Mouse (Mus musculus) lung, embryonic 16.5 days (tissue): Measurements from ENCODE around the gene Slc25a5. TPM values are rescaled to one million over a fixed set of nuclear protein-coding genes. Genes with fewer than 3 reads are reported as not detected.
A peak's percentile ranks its signal among the peaks of the same experiment; 100 is the strongest.

ENCODE experiments used
- ATAC-seq: fragments of 200-750 bp; cut with Nextera tagmentation; 2 replicates; pipeline ENCODE4 v1.8.0; 2017; ENCODE audit warnings: low read depth, mild to moderate bottlenecking, moderate library complexity
- H3K27ac ChIP-seq: fragments of 300-500 bp; sonication (generic); 2 replicates; pipeline ENCODE4 v1.5.1; 2014; ENCODE audit warnings: mild to moderate bottlenecking, control low read depth, low read length
- H3K27me3 ChIP-seq: fragments of 300-500 bp; sonication (generic); 2 replicates; pipeline ENCODE4 v1.6.1; 2014; ENCODE audit warnings: low read depth, low read length, mixed read lengths; ENCODE audit not compliant: control insufficient read depth, insufficient read depth
- H3K36me3 ChIP-seq: fragments of 300-500 bp; sonication (generic); 2 replicates; pipeline ENCODE4 v1.6.1; 2014; ENCODE audit warnings: low read length; ENCODE audit not compliant: control insufficient read depth, insufficient read depth
- H3K4me1 ChIP-seq: fragments of 300-500 bp; sonication (generic); replicated peaks from 2 replicates; pipeline ENCODE4 v1.6.1; 2014; ENCODE audit warnings: low read length, mixed read lengths; ENCODE audit not compliant: control insufficient read depth, insufficient read depth
- H3K4me2 ChIP-seq: fragments of 300-500 bp; sonication (generic); 2 replicates; pipeline ENCODE4 v1.6.1; 2014; ENCODE audit warnings: low read depth, low read length, control low read depth
- H3K4me3 ChIP-seq: fragments of 300-500 bp; sonication (generic); 2 replicates; pipeline ENCODE4 v1.5.1; 2014; ENCODE audit warnings: mild to moderate bottlenecking, low read length, control low read depth
- H3K9ac ChIP-seq: fragments of 300-500 bp; sonication (generic); 2 replicates; pipeline ENCODE4 v1.6.1; 2014; ENCODE audit warnings: low read length, control low read depth
- H3K9me3 ChIP-seq: fragments of 300-500 bp; sonication (generic); 2 replicates; pipeline ENCODE4 v1.6.1; 2016; ENCODE audit warnings: low read length; ENCODE audit not compliant: control insufficient read depth
- WGBS: fragments of 180-500 bp; shearing (Covaris S2); extraction: QIAGEN DNeasy Blood & Tissue Kit; methylation state at CpG from one replicate; pipeline ENCODE4 v1.1.7; 2014; 5-methylcytosine and 5-hydroxymethylcytosine counted together
- polyA plus RNA-seq: library from polyadenylated mRNA; unstranded; fragments of >200 nt; fragmentation: Nextera tagmentation; extraction: Ambion mirVana; gene quantifications from 2 replicates; pipeline ENCODE4 v1.2.1, GENCODE M21; 2015

The Slc25a5 gene
- polyA plus RNA-seq, 1 experiment from 2014 or later: 576 TPM

- Histone ChIP-seq H3K27me3 (no peaks in the 10 kb centered on the region), H3K4me2 (no peak overlapping the region), H3K27ac (no peak overlapping the region), H3K36me3 (no peaks in the 10 kb centered on the region), H3K4me3 (no peak overlapping the region), H3K4me1 (no peaks in the 10 kb centered on the region), H3K9me3 (no peaks in the 10 kb centered on the region), H3K9ac (no peak overlapping the region)
- no peak for ATAC-seq
- WGBS: 38% methylated on average over 2 of the region's 2 CpGs
Measured at GRCm38 (mm10) chrX:36825032-36825431, 29.6 kb downstream of the Slc25a5 start.

DNA sequence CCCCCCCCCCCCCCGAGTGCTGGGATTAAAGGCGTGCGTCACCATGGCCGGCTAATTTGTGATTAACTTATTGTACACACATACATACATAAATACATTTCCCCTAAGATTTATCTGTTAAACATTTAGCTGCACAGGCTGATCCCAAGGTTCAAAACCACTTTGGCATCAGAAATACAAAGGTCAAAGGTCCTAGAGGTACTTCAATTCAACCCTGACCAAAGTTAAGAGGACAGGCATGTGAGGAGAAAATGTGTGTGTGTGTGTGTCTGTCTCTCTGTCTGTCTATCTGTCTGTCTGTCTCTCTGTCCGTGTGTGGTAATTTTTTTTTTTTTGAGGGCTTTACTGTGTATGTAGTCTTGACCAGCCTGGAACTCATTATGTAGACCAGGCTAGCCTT is 31.4 kb downstream of the Slc25a5 start:
- WGBS: 87% methylated on average over 4 of the region's 5 CpGs
- Histone ChIP-seq H3K9ac (no peak overlapping the region), H3K4me3 (no peak overlapping the region), H3K27ac (no peak overlapping the region), H3K4me2 (no peak overlapping the region), H3K4me1 (no peaks in the 10 kb centered on the region), H3K9me3 (no peaks in the 10 kb centered on the region), H3K27me3 (no peaks in the 10 kb centered on the region), H3K36me3 (no peaks in the 10 kb centered on the region)
- no peak for ATAC-seq

DNA sequence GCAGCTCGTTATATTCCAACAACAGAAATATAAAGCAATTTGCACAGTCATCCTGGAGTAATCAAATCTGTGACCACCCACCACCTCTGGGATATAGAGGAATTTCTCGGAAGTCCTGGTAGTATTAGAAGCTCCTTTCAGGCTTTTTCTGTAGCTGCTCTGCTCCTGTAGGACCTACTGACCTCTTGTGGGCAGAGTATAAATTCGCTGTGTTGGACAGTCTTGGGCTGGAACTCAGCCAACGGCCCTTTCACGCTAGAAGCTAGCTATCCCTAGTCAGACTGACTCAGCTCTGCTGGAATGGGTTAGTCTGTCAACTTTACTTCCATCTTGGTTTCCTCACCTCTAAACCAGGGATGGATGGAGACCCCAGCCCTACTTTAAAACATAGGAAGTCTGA is 34.8 kb downstream of the Slc25a5 start:
- ATAC-seq: peak; percentile 56
- H3K27ac ChIP-seq: no peak overlapping the region

DNA sequence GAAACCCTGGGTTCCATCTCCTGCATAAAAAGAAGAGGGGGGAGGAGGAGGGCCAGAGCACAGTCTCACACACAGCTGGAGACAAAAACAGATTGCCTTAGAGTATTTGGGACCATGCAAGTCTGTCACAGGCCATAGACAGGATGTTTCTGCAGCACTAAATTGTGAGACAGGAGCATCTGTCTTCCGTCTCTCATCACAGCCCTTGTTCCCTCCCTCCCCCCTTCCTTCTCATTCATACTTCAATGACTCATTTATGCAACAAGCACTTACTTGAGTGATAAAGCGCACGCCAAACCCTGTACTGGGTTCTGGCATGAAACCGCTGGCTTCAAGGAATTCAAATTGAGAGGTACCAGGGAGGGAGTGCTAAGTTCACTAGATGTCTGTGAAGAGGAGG is 36.2 kb downstream of the Slc25a5 start:
- H3K4me3 ChIP-seq: no peak overlapping the region
- H3K9me3 ChIP-seq: no peaks in the 10 kb centered on the region
- H3K27me3 ChIP-seq: no peaks in the 10 kb centered on the region
- peak overlapping the region; percentile 31; the same call in 1 of the 2 replicates for H3K27ac ChIP-seq
- no peaks in the 10 kb centered on the region for H3K36me3 ChIP-seq
- 38% methylated on average over 4 of the region's 4 CpGs for WGBS
- ATAC-seq: peak; percentile 88
- no peak overlapping the region for H3K4me2 ChIP-seq
- no peaks in the 10 kb centered on the region for H3K4me1 ChIP-seq
- no peak overlapping the region for H3K9ac ChIP-seq

More for the DNA sequence above, 34.8 kb downstream of the Slc25a5 start:
- no peaks in the 10 kb centered on the region for H3K27me3 ChIP-seq
- no peaks in the 10 kb centered on the region for H3K4me1 ChIP-seq
- H3K9ac ChIP-seq: no peak overlapping the region
- H3K9me3 ChIP-seq: no peaks in the 10 kb centered on the region
- no peaks in the 10 kb centered on the region for H3K36me3 ChIP-seq
- 35% methylated on average over 5 of the region's 5 CpGs for WGBS
- H3K4me3 ChIP-seq: no peak overlapping the region
- no peak overlapping the region for H3K4me2 ChIP-seq

DNA sequence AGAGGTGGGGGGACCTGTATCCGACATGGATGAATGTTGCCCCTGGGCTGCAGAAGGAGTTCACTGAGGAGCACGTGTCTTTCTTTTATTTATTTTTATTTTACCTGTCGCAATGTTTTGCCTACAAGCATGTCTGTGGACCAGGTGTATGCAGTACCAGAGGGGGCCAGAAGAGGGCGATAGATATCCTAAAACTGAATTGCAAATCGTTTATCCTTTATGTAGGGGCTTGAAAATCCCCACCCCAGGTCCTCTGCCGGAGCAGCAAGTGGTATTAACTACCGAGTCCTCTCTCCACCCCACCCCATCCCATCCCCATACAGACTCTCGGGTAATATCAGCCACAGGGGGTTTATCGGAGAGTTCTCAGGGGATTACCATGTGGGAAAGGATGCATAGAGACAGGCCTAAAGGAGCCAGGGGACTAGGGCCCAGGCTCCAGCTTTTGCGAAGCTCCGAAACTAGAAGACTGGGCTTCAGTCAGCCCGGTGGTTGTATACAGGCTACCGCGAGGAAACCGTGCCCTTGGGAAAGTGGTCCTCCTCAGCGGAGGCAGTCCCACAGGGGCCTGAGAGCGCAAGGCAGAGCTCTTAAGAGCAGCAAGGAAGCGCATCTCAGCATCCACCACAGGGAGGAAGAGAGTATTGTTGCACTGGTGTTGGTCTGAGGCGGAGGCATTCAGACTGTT is 38.1 kb downstream of the Slc25a5 start:
- 0 out of 2 replicates have a peak, but pooled peaks have one; percentile 8 for ATAC-seq
- 26% methylated on average over 19 of the region's 19 CpGs for WGBS
- Histone ChIP-seq H3K36me3 (no peaks in the 10 kb centered on the region), H3K27ac (no peak overlapping the region), H3K9me3 (no peaks in the 10 kb centered on the region), H3K4me1 (no peaks in the 10 kb centered on the region), H3K4me2 (peak overlapping the region; percentile 44), H3K9ac (no peak overlapping the region; the same call in 1 of the 2 replicates), H3K27me3 (no peaks in the 10 kb centered on the region), H3K4me3 (peak overlapping the region; percentile 19; the same call in 1 of the 2 replicates)

DNA sequence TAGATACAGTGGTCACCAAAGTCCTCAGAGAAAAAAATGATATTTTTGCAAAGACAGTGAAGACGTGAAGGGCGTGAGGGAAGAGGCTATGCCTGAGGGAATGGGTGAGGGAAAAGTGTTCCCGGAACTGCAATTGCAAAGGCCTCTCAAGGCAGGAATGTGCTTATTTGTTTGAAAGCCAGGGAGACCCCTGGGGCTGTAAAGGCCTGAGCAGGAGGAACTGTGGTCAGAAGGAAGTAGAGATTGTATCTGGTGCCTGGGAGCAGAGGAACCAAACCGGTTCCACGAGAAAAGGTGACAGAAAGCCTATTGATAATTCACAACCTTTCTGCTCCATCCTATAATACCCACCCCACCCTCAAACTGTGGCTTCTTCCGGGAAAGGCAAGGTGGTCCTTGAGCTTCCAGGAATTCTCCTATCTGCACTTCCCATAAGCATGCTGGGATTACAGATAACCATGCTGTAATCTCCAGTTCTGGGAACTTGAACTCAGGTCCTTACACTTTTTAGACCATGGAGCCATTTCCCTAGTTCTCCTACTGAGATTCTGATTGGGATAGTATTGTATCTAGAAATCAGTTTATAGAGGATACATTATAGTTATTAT is 41.7 kb downstream of the Slc25a5 start:
- no peak overlapping the region for H3K4me3 ChIP-seq
- no peaks in the 10 kb centered on the region for H3K36me3 ChIP-seq

GRCm38 (mm10) chrX:36839391-36839790 is 43.9 kb downstream of the Slc25a5 start:
- H3K4me3 ChIP-seq: no peak overlapping the region
- H3K27me3 ChIP-seq: no peaks in the 10 kb centered on the region
- no peak overlapping the region for H3K4me2 ChIP-seq
- peak overlapping the region; percentile 49 for H3K27ac ChIP-seq
- peak; percentile 54 for ATAC-seq
- no peak overlapping the region for H3K9ac ChIP-seq
- H3K9me3 ChIP-seq: no peaks in the 10 kb centered on the region
- H3K4me1 ChIP-seq: no peaks in the 10 kb centered on the region
- WGBS: 59% methylated on average over 7 of the region's 7 CpGs
- no peaks in the 10 kb centered on the region for H3K36me3 ChIP-seq

More for the DNA sequence above, 41.7 kb downstream of the Slc25a5 start:
- ATAC-seq: no peak
- 46% methylated on average over 6 of the region's 6 CpGs for WGBS
- H3K4me1 ChIP-seq: no peaks in the 10 kb centered on the region
- H3K27ac ChIP-seq: no peak overlapping the region
- no peak overlapping the region for H3K4me2 ChIP-seq
- no peaks in the 10 kb centered on the region for H3K27me3 ChIP-seq
- H3K9me3 ChIP-seq: no peaks in the 10 kb centered on the region
- H3K9ac ChIP-seq: no peak overlapping the region

- Histone ChIP-seq H3K36me3 (no peaks in the 10 kb centered on the region), H3K4me1 (no peaks in the 10 kb centered on the region), H3K27ac (no peak overlapping the region), H3K27me3 (no peaks in the 10 kb centered on the region), H3K4me2 (no peak overlapping the region), H3K4me3 (no peak overlapping the region), H3K9me3 (no peaks in the 10 kb centered on the region), H3K9ac (no peak overlapping the region)
- ATAC-seq: no peak
- WGBS: 72% methylated on average over 6 of the region's 6 CpGs
Measured at GRCm38 (mm10) chrX:36841698-36842097, 46.2 kb downstream of the Slc25a5 start.

DNA sequence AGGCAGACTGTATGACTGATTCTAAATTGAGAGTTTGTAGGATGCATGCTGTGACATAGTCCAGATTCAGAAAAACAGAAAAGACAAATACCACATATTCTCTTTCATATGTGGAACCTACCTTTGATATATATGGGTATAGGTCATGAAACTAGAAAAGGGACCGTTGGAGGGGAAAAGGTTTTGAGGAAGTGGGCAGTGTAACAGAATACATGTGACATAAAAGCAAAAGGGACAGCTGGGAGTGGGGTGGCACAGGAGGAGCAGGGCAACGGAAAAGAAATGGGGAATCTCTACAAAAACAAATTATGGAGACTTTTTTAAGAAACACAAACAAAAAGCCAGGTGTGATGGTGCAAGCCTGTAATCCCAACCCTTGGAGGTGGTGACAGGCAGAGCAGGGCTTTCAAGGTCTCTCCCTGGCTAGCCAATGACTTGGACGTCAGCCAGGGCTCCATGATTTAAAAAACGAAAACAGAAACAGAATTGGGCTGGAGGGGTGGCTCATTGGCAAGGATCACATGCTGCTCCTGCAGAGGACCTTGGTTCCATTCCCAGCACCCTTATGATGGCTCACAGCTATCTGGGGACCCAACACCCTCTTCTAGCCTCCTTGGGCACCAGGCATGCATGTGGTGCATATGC is 48.0 kb downstream of the Slc25a5 start:
- Histone ChIP-seq H3K4me3 (no peak overlapping the region), H3K4me1 (no peaks in the 10 kb centered on the region), H3K36me3 (no peaks in the 10 kb centered on the region), H3K9ac (no peak overlapping the region), H3K9me3 (no peaks in the 10 kb centered on the region), H3K27ac (no peak overlapping the region), H3K27me3 (no peaks in the 10 kb centered on the region), H3K4me2 (no peak overlapping the region)
- WGBS: 52% methylated on average over 4 of the region's 4 CpGs
- no peak for ATAC-seq
